Mouse (Mus musculus) G1E-ER4 (cell line): ENCODE results near the gene Col5a1. TPM values are rescaled to one million over a fixed set of nuclear protein-coding genes. Genes with fewer than 3 reads are reported as not detected.

ENCODE experiments used
- GATA1 ChIP-seq: IDR thresholded peaks from one replicate; pipeline ENCODE4 v1.8.0; 2012; ENCODE audit warnings: low read length, inconsistent platforms
- polyA plus RNA-seq: library from polyadenylated mRNA; stranded (reverse); fragments of >175 nt; gene quantifications from 2 replicates; pipeline ENCODE4 v1.2.3, GENCODE M21; 2012

Gene Col5a1
- polyA plus RNA-seq, 1 experiment: 8.4 TPM

GRCm38 (mm10) chr2:27901076-27901475 lies 14.9 kb downstream of the Col5a1 start:
- no peak for TF ChIP-seq GATA1

GRCm38 (mm10) chr2:27901525-27902245 lies 15.5 kb downstream of the Col5a1 start:
- no peak for TF ChIP-seq GATA1

- TF ChIP-seq GATA1: no peak
Measured at GRCm38 (mm10) chr2:27902318-27902717, 16.1 kb downstream of the Col5a1 start.

GRCm38 (mm10) chr2:27905411-27905810 lies 19.2 kb downstream of the Col5a1 start:
- no peak for TF ChIP-seq GATA1

GRCm38 (mm10) chr2:27910501-27910900 lies 24.3 kb downstream of the Col5a1 start:
- no peak for TF ChIP-seq GATA1

GRCm38 (mm10) chr2:27912546-27913275 lies 26.5 kb downstream of the Col5a1 start:
- TF ChIP-seq GATA1: no peak

GRCm38 (mm10) chr2:27915726-27916125 lies 29.5 kb downstream of the Col5a1 start:
- no peak for TF ChIP-seq GATA1

GRCm38 (mm10) chr2:27916316-27916715 lies 30.1 kb downstream of the Col5a1 start:
- TF ChIP-seq GATA1: no peak

GRCm38 (mm10) chr2:27917177-27917576 lies 31.0 kb downstream of the Col5a1 start:
- no peak for TF ChIP-seq GATA1

- TF ChIP-seq GATA1: no peak
Measured at GRCm38 (mm10) chr2:27918106-27918505, 31.9 kb downstream of the Col5a1 start.

- TF ChIP-seq GATA1: no peak
Measured at GRCm38 (mm10) chr2:27919309-27919850, 33.2 kb downstream of the Col5a1 start.

GRCm38 (mm10) chr2:27922053-27922452 lies 35.8 kb downstream of the Col5a1 start:
- no peak for TF ChIP-seq GATA1

GRCm38 (mm10) chr2:27923718-27924117 lies 37.5 kb downstream of the Col5a1 start:
- no peak for TF ChIP-seq GATA1

GRCm38 (mm10) chr2:27924463-27924862 lies 38.2 kb downstream of the Col5a1 start:
- TF ChIP-seq GATA1: no peak

GRCm38 (mm10) chr2:27926478-27927165 lies 40.4 kb downstream of the Col5a1 start:
- TF ChIP-seq GATA1: no peak

GRCm38 (mm10) chr2:27930471-27931015 lies 44.3 kb downstream of the Col5a1 start:
- TF ChIP-seq GATA1: no peak
